Mouse (Mus musculus): Measurements from ENCODE around the gene Tcf7l2. TPM values are rescaled to one million over a fixed set of nuclear protein-coding genes. Genes with fewer than 3 reads are reported as not detected.

The Tcf7l2 gene
- polyA plus RNA-seq, 1 experiment, result 5.4 TPM

DNA sequence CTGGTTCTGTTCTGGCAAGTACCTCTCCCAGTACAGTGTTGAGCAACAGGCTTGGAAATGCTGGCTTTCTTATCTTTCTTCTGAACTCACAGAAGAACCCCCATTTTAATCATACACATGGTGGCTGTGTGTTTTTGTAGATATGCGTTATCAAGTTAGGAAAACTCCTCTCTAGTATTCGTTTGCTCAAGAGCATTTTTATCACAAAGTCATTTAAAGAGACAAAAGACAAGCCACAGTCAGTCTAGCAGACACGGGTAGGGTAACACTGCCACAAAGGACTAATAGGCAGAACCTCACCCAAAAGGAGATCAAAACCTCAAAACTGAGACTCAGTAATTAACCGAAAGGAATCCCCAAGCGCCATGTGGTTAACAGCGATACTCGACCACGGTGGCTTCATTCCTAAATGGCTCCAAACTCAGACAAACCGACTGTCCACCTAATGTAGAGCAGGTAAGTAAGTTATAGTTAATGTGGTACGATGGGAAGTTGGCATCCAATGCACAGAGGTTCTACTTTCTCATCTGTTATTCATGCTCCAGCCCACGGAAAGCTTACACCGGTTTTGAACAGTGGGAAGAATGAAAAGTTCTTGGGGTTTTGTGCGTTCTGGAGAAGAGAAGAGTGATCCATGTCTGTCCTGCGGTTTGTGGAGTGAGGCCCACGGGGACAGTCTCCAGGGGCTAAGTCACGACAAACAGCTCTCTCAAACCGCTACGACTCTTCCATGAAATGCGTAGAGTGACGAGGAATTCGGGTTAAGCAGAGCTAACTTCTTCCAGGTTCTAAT lies 196.8 kb downstream of the Tcf7l2 start:
- Histone ChIP-seq H3K79me2 (ENCODE audit: control insufficient read depth, insufficient read depth) (no peaks in the 10 kb centered on the region), H3ac (ENCODE audit: control insufficient read depth, insufficient read length) (no peak overlapping the region), H3K4me2 (ENCODE audit: low read depth) (no peak overlapping the region)

GRCm38 (mm10) chr19:55939090-55939489 lies 197.5 kb downstream of the Tcf7l2 start:
- Histone ChIP-seq H3K4me2 (ENCODE audit: low read depth) (no peak overlapping the region), H3K27me3 (ENCODE audit: control insufficient read depth, insufficient read depth, insufficient read length) (no peaks in the 10 kb centered on the region)
- no peak for TF ChIP-seq SRF (IDR thresholded peaks at IDR 0.05; ENCODE audit: control insufficient read depth, insufficient read length, low read depth)
- no peak for TF ChIP-seq CEBPB (IDR thresholded peaks at IDR 0.05; ENCODE audit: insufficient read depth, poor library complexity, severe bottlenecking)
- TF ChIP-seq TCF12 (IDR thresholded peaks at IDR 0.05; ENCODE audit: insufficient read depth, poor library complexity, severe bottlenecking), result no peak
- no peak for TF ChIP-seq MAX (IDR thresholded peaks at IDR 0.05; ENCODE audit: low read depth)
- TF ChIP-seq POLR2AphosphoS2 (IDR thresholded peaks at IDR 0.05; ENCODE audit: insufficient read length, low read depth), result no peak
- no peak for TF ChIP-seq MYOG (IDR thresholded peaks at IDR 0.05; ENCODE audit: control insufficient read depth in 1 of 3, insufficient read depth in 1 of 3, insufficient read length in 2 of 3, low read depth in 2 of 3)
- TF ChIP-seq REST (IDR thresholded peaks at IDR 0.05; ENCODE audit: insufficient read depth, insufficient read length), result no peak
- TF ChIP-seq E2F4 (IDR thresholded peaks at IDR 0.05; ENCODE audit: insufficient read depth), result no peak
- TF ChIP-seq TCF3 (IDR thresholded peaks at IDR 0.05; ENCODE audit: insufficient read length, low read depth), result no peak

More for the DNA sequence above, 196.8 kb downstream of the Tcf7l2 start:
- Histone ChIP-seq H3K4me3 (no peak overlapping the region), H3K36me3 (ENCODE audit: control insufficient read depth, insufficient read depth) (no peaks in the 10 kb centered on the region), H3K27me3 (ENCODE audit: control insufficient read depth, insufficient read depth, insufficient read length) (no peaks in the 10 kb centered on the region)
- TF ChIP-seq POLR2A (IDR thresholded peaks at IDR 0.05; ENCODE audit: insufficient read length, low read depth) (no peak), REST (IDR thresholded peaks at IDR 0.05; ENCODE audit: insufficient read depth, insufficient read length) (no peak), CEBPB (IDR thresholded peaks at IDR 0.05; ENCODE audit: insufficient read depth, poor library complexity, severe bottlenecking) (no peak), SRF (IDR thresholded peaks at IDR 0.05; ENCODE audit: control insufficient read depth, insufficient read length, low read depth) (no peak), MAX (IDR thresholded peaks at IDR 0.05; ENCODE audit: low read depth) (no peak), MYOD1 (IDR thresholded peaks at IDR 0.05; ENCODE audit: control insufficient read depth in 1 of 3, insufficient read length in 2 of 3, low read depth in 2 of 3) (no peak)

GRCm38 (mm10) chr19:55939719-55940118 lies 198.1 kb downstream of the Tcf7l2 start:
- Histone ChIP-seq H3K4me2 (ENCODE audit: low read depth) (no peak overlapping the region), H3ac (ENCODE audit: control insufficient read depth, insufficient read length) (no peak overlapping the region)
- no peak for TF ChIP-seq MAX (IDR thresholded peaks at IDR 0.05; ENCODE audit: low read depth)
- no peak for TF ChIP-seq CEBPB (IDR thresholded peaks at IDR 0.05; ENCODE audit: insufficient read depth, poor library complexity, severe bottlenecking)
- TF ChIP-seq SRF (IDR thresholded peaks at IDR 0.05; ENCODE audit: control insufficient read depth, insufficient read length, low read depth), result no peak
- no peak for TF ChIP-seq POLR2AphosphoS2 (IDR thresholded peaks at IDR 0.05; ENCODE audit: insufficient read length, low read depth)
- no peak for TF ChIP-seq REST (IDR thresholded peaks at IDR 0.05; ENCODE audit: insufficient read depth, insufficient read length)
- TF ChIP-seq MYOG (IDR thresholded peaks at IDR 0.05; ENCODE audit: control insufficient read depth in 1 of 3, insufficient read depth in 1 of 3, insufficient read length in 2 of 3, low read depth in 2 of 3), result no peak
- TF ChIP-seq USF1 (IDR thresholded peaks at IDR 0.05; ENCODE audit: low read depth), result no peak
- TF ChIP-seq E2F4 (IDR thresholded peaks at IDR 0.05; ENCODE audit: insufficient read depth), result no peak
- TF ChIP-seq TCF3 (IDR thresholded peaks at IDR 0.05; ENCODE audit: insufficient read length, low read depth), result no peak
- no peak for TF ChIP-seq POLR2A (IDR thresholded peaks at IDR 0.05; ENCODE audit: insufficient read length, low read depth)
- no peak for TF ChIP-seq TCF12 (IDR thresholded peaks at IDR 0.05; ENCODE audit: insufficient read depth, poor library complexity, severe bottlenecking)
- no peak for TF ChIP-seq MYOD1 (IDR thresholded peaks at IDR 0.05; ENCODE audit: control insufficient read depth in 1 of 3, insufficient read length in 2 of 3, low read depth in 2 of 3)

More at GRCm38 (mm10) chr19:55939090-55939489, 197.5 kb downstream of the Tcf7l2 start:
- Histone ChIP-seq H3K79me2 (ENCODE audit: control insufficient read depth, insufficient read depth) (no peaks in the 10 kb centered on the region), H3K4me3 (no peak overlapping the region), H3K36me3 (ENCODE audit: control insufficient read depth, insufficient read depth) (no peaks in the 10 kb centered on the region), H3ac (ENCODE audit: control insufficient read depth, insufficient read length) (no peak overlapping the region)

GRCm38 (mm10) chr19:55940538-55941252 lies 199.1 kb downstream of the Tcf7l2 start:
- Histone ChIP-seq H3K36me3 (ENCODE audit: control insufficient read depth, insufficient read depth) (no peaks in the 10 kb centered on the region), H3K4me3 (no peak overlapping the region), H3K4me2 (ENCODE audit: low read depth) (no peak overlapping the region), H3K27me3 (ENCODE audit: control insufficient read depth, insufficient read depth, insufficient read length) (no peaks in the 10 kb centered on the region), H3ac (ENCODE audit: control insufficient read depth, insufficient read length) (no peak overlapping the region), H3K79me2 (ENCODE audit: control insufficient read depth, insufficient read depth) (no peaks in the 10 kb centered on the region)
- TF ChIP-seq TCF12 (IDR thresholded peaks at IDR 0.05; ENCODE audit: insufficient read depth, poor library complexity, severe bottlenecking), result no peak
- no peak for TF ChIP-seq MAX (IDR thresholded peaks at IDR 0.05; ENCODE audit: low read depth)
- no peak for TF ChIP-seq CEBPB (IDR thresholded peaks at IDR 0.05; ENCODE audit: insufficient read depth, poor library complexity, severe bottlenecking)
- TF ChIP-seq E2F4 (IDR thresholded peaks at IDR 0.05; ENCODE audit: insufficient read depth), result no peak
- no peak for TF ChIP-seq REST (IDR thresholded peaks at IDR 0.05; ENCODE audit: insufficient read depth, insufficient read length)
- no peak for TF ChIP-seq POLR2AphosphoS2 (IDR thresholded peaks at IDR 0.05; ENCODE audit: insufficient read length, low read depth)
- no peak for TF ChIP-seq POLR2A (IDR thresholded peaks at IDR 0.05; ENCODE audit: insufficient read length, low read depth)

More at GRCm38 (mm10) chr19:55939719-55940118, 198.1 kb downstream of the Tcf7l2 start:
- H3K4me3 ChIP-seq, result no peak overlapping the region
- H3K27me3 ChIP-seq (ENCODE audit: control insufficient read depth, insufficient read depth, insufficient read length), result no peaks in the 10 kb centered on the region
- H3K36me3 ChIP-seq (ENCODE audit: control insufficient read depth, insufficient read depth), result no peaks in the 10 kb centered on the region
- no peaks in the 10 kb centered on the region for H3K79me2 ChIP-seq (ENCODE audit: control insufficient read depth, insufficient read depth)
